Comparison of ENCODE assay signal across 7 mouse cellular contexts in genomic region chr13:95323400-95323799, GRCm38 (mm10). TPM values are rescaled to one million over a fixed set of nuclear protein-coding genes. Genes with fewer than 3 reads are reported as not detected.
DNase-seq lines count a peak whose midpoint lies in the region; ATAC-seq and TF ChIP-seq lines count a peak whose summit lies in the region.

TSS of gene Zbed3 (plus strand) at chr13:95323612.

- H3K4me2 ChIP-seq in forebrain, postnatal 0 days (ENCODE audit: low read depth), result peak within 1 kb of the TSS; percentile 63
- peak within 1 kb of the TSS; percentile 73 for H3K4me2 ChIP-seq in liver, embryonic 14.5 days (ENCODE audit: low read depth)

- no peak for TF ChIP-seq POLR2A in ES-Bruce4 (IDR thresholded peaks at IDR 0.05; ENCODE audit: insufficient read depth, low read length)
- TF ChIP-seq POLR2A in kidney, adult 2 months (IDR thresholded peaks at IDR 0.05; ENCODE audit: low read depth, low read length), result peak; percentile 59

- no peak for TF ChIP-seq EP300 in ES-Bruce4 (IDR thresholded peaks at IDR 0.05; ENCODE audit: insufficient read depth, low read depth, low read length)
- TF ChIP-seq EP300 in liver, embryonic 14.5 days (IDR thresholded peaks at IDR 0.05; ENCODE audit: low read depth), result no peak

- peak; percentile 87 for DNase-seq in A20 (ENCODE audit: low read depth, low spot score)
- no peak for DNase-seq in forebrain, postnatal 0 days
- peak; percentile 78 for DNase-seq in kidney, adult 2 months
- no peak for DNase-seq in liver, embryonic 14.5 days (ENCODE audit: low read depth in 3 of 3, low spot score in 3 of 3)

- no peak for TF ChIP-seq CTCF in ES-Bruce4 (IDR thresholded peaks at IDR 0.05; ENCODE audit: low read depth, low read length)
- no peak for TF ChIP-seq CTCF in forebrain, postnatal 0 days (IDR thresholded peaks at IDR 0.05; ENCODE audit: low read depth)
- TF ChIP-seq CTCF in kidney, adult 2 months (conservative IDR thresholded peaks at IDR 0.05; ENCODE audit: insufficient read depth, insufficient read length, low read depth, low read length), result no peak
- no peak for TF ChIP-seq CTCF in liver, embryonic 14.5 days (IDR thresholded peaks at IDR 0.05; ENCODE audit: low read depth)

- H3K4me3 ChIP-seq in ES-Bruce4 (ENCODE audit: low read depth, low read length), result peak within 1 kb of the TSS; percentile 62
- peak within 1 kb of the TSS; percentile 75 for H3K4me3 ChIP-seq in forebrain, postnatal 0 days (ENCODE audit: low read depth, low read length)
- peak within 1 kb of the TSS; percentile 93 for H3K4me3 ChIP-seq in kidney, adult 2 months (ENCODE audit: insufficient read depth, low read depth, low read length)
- peak within 1 kb of the TSS; percentile 64 to 69 for H3K4me3 ChIP-seq in liver, embryonic 14.5 days (ENCODE audit: insufficient read depth in 1 of 2, low read depth in 2 of 2, low read length in 2 of 2)

- H3K9me3 ChIP-seq in ES-Bruce4 (replicated peaks; ENCODE audit: control insufficient read depth, insufficient read depth, low read length, poor library complexity, severe bottlenecking), result no peaks in the 10 kb centered on the region
- no peaks in the 10 kb centered on the region for H3K9me3 ChIP-seq in forebrain, postnatal 0 days (ENCODE audit: low read length)
- no peaks in the 10 kb centered on the region for H3K9me3 ChIP-seq in liver, embryonic 14.5 days (ENCODE audit: control insufficient read depth, low read length)

- no peaks in the 10 kb centered on the region for H3K36me3 ChIP-seq in ES-Bruce4 (ENCODE audit: control insufficient read depth, insufficient read depth, low read length, poor library complexity, severe bottlenecking)
- no peaks in the 10 kb centered on the region for H3K36me3 ChIP-seq in forebrain, postnatal 0 days (ENCODE audit: insufficient read depth)
- no peaks in the 10 kb centered on the region for H3K36me3 ChIP-seq in kidney, adult 2 months (ENCODE audit: control insufficient read depth, insufficient read depth, low read length)
- H3K36me3 ChIP-seq in liver, embryonic 14.5 days (replicated peaks; ENCODE audit: control insufficient read depth, insufficient read depth, low read depth), result no peaks in the 10 kb centered on the region

- no peak for ATAC-seq in forebrain, postnatal 0 days
- no peak for ATAC-seq in liver, embryonic 14.5 days (ENCODE audit: insufficient read depth)
- ATAC-seq in monocyte, adult 5-6 weeks (replicated peaks; ENCODE audit: insufficient number of reproducible peaks, low FRiP score, low TSS enrichment, poor library complexity, severe bottlenecking), result no peak
- ATAC-seq in megakaryocyte progenitor cell, adult 5-6 weeks (replicated peaks; ENCODE audit: poor library complexity), result no peak

- H3K9ac ChIP-seq in ES-Bruce4 (ENCODE audit: low read depth, poor library complexity, severe bottlenecking), result peak within 1 kb of the TSS; percentile 91
- H3K9ac ChIP-seq in forebrain, postnatal 0 days, result peak within 1 kb of the TSS; percentile 96
- no peak within 1 kb of the TSS for H3K9ac ChIP-seq in liver, embryonic 14.5 days (replicated peaks)

- no peaks in the 10 kb centered on the region; the same call in 1 of the 2 replicates for H3K27me3 ChIP-seq in ES-Bruce4 (ENCODE audit: control insufficient read depth, insufficient read depth, low read length, poor library complexity, severe bottlenecking)
- no peaks in the 10 kb centered on the region for H3K27me3 ChIP-seq in forebrain, postnatal 0 days (ENCODE audit: insufficient read depth, low read length)
- H3K27me3 ChIP-seq in kidney, adult 2 months (replicated peaks; ENCODE audit: control insufficient read depth, insufficient read depth, low read length), result no peaks in the 10 kb centered on the region
- H3K27me3 ChIP-seq in liver, embryonic 14.5 days (ENCODE audit: control insufficient read depth, insufficient read depth, low read length), result peaks cover 5% of the 10 kb centered on the region; the same call in 1 of the 2 replicates

- peaks cover 3% of the 10 kb centered on the region for H3K4me1 ChIP-seq in ES-Bruce4 (ENCODE audit: control insufficient read depth, insufficient read depth, low read length)
- peaks cover 10% of the 10 kb centered on the region for H3K4me1 ChIP-seq in forebrain, postnatal 0 days (ENCODE audit: insufficient read depth)
- peaks cover 36% of the 10 kb centered on the region for H3K4me1 ChIP-seq in kidney, adult 2 months (ENCODE audit: control insufficient read depth, insufficient read depth, low read length)
- peaks cover 0 to 6% of the 10 kb centered on the region in 2 experiments; a peak in 1 of 4 replicates for H3K4me1 ChIP-seq in liver, embryonic 14.5 days (replicated peaks; ENCODE audit: control insufficient read depth in 2 of 2, insufficient read depth in 2 of 2, low read length in 1 of 2)

- H3K27ac ChIP-seq in ES-Bruce4 (ENCODE audit: insufficient read depth, low read length), result no peak within 1 kb of the TSS
- peak within 1 kb of the TSS; percentile 94 for H3K27ac ChIP-seq in forebrain, postnatal 0 days (ENCODE audit: low read depth, low read length)
- H3K27ac ChIP-seq in kidney, adult 2 months (ENCODE audit: insufficient read depth, low read depth, low read length), result peak within 1 kb of the TSS; percentile 98
- no peak within 1 kb of the TSS for H3K27ac ChIP-seq in liver, embryonic 14.5 days

- WGBS in forebrain, postnatal 0 days, result 93% methylated on average over 6 of the region's 6 CpGs
- 65% methylated on average over 6 of the region's 6 CpGs for WGBS in kidney, adult 2 months
- WGBS in liver, embryonic 14.5 days (ENCODE audit: insufficient replicate concordance), result 65% methylated on average over 6 of the region's 6 CpGs

RNA-seq across cellular contexts. Expression of gene Zbed3, which starts in this region (rescaled TPM):
- 12.3 and 13.7 TPM in 2 replicates for polyA plus RNA-seq in ES-Bruce4 (2011; ENCODE audit: insufficient read depth, insufficient read length, low read depth, missing spikeins)
- total RNA-seq in forebrain, postnatal 0 days (2014; rRNA removed), result 11.1 and 15.8 TPM in 2 replicates
- polyA plus RNA-seq in forebrain, postnatal 0 days (2015; fragmentation: Nextera tagmentation; extraction: Ambion mirVana), result 30.8 and 31.4 TPM in 2 replicates
- 44.7 and 46.1 TPM in 2 replicates for polyA plus RNA-seq in kidney, adult 2 months (2012; rRNA removed)
- polyA plus RNA-seq in liver, embryonic 14.5 days (2012; rRNA removed), result 4.6 TPM in 2 replicates
- polyA plus RNA-seq in liver, embryonic 14.5 days (2014; fragmentation: Nextera tagmentation; extraction: Ambion mirVana), result 4.1 and 5.0 TPM in 2 replicates
- total RNA-seq in monocyte, adult 5-6 weeks (2017), result 1.9 to 6.5 TPM (median 4.9 TPM) in 3 replicates
- total RNA-seq in megakaryocyte progenitor cell, adult 5-6 weeks (2015), result 37.9 and 45.4 TPM in 2 replicates
- 7.9 and 8.5 TPM in 2 replicates for total RNA-seq in megakaryocyte progenitor cell, adult 5-6 weeks (2017)

Comparison
In these comparisons a context has a peak if more than half of its experiments do, and no peak if none do; other contexts are left out.
1. DNase-seq: peak in A20 (single experiment) and kidney, adult 2 months (single experiment); none in forebrain, postnatal 0 days (single experiment) and liver, embryonic 14.5 days (0 of 3).
2. H3K27ac ChIP-seq: peak in forebrain, postnatal 0 days (single experiment) and kidney, adult 2 months (single experiment); none in ES-Bruce4 (single experiment) and liver, embryonic 14.5 days (single experiment).
3. Peak in every context shown above with its lines, with median percentiles within 50 percentile points of each other: H3K4me3 ChIP-seq.